Mouse (Mus musculus) C2C12 (cell line): ENCODE data around the gene Chchd2. TPM values are rescaled to one million over a fixed set of nuclear protein-coding genes. Genes with fewer than 3 reads are reported as not detected.

ENCODE experiments used
- H3K27me3 ChIP-seq: one replicate; pipeline ENCODE4 v1.6.1; 2011; ENCODE audit not compliant: control insufficient read depth, insufficient read depth, insufficient read length
- H3K36me3 ChIP-seq: one replicate; pipeline ENCODE4 v1.6.1; 2011; ENCODE audit not compliant: control insufficient read depth, insufficient read depth
- H3K4me3 ChIP-seq: one replicate; pipeline ENCODE4 v1.5.1; 2011; ENCODE audit warnings: mild to moderate bottlenecking, control low read depth; ENCODE audit not compliant: poor library complexity, insufficient read depth, severe bottlenecking
- H3K79me2 ChIP-seq: one replicate; pipeline ENCODE4 v1.6.1; 2011; ENCODE audit not compliant: control insufficient read depth, insufficient read depth
- H3K79me3 ChIP-seq: one replicate; pipeline ENCODE4 v1.6.1; 2011; ENCODE audit warnings: low read depth, control low read depth
- H3ac ChIP-seq: one replicate; pipeline ENCODE3; 2011; ENCODE audit warnings: low read depth; ENCODE audit not compliant: control insufficient read depth, insufficient read length
- CEBPB ChIP-seq: IDR thresholded peaks from one replicate; pipeline ENCODE4 v1.6.1; 2011; ENCODE audit warnings: low read depth, mild to moderate bottlenecking, control low read depth, moderate library complexity
- CTCF ChIP-seq: IDR thresholded peaks from one replicate; pipeline ENCODE4 v1.5.1; 2011; ENCODE audit not compliant: control insufficient read depth, insufficient read depth, insufficient read length
- FOSL1 ChIP-seq: IDR thresholded peaks from one replicate; pipeline ENCODE4 v1.8.0; 2011; ENCODE audit warnings: mild to moderate bottlenecking, low read length; ENCODE audit not compliant: poor library complexity, insufficient read depth, severe bottlenecking
- MAX ChIP-seq: IDR thresholded peaks from one replicate; pipeline ENCODE4 v1.6.1; 2011; ENCODE audit warnings: mild to moderate bottlenecking, control low read depth
- MYOD1 ChIP-seq: IDR thresholded peaks from one replicate; pipeline ENCODE4 v1.6.1; 2011; ENCODE audit warnings: low read depth; ENCODE audit not compliant: control insufficient read depth, insufficient read length
- MYOG ChIP-seq: IDR thresholded peaks from one replicate; pipeline ENCODE4 v1.6.1; 2011; ENCODE audit not compliant: control insufficient read depth, insufficient read length; ENCODE audit errors: extremely low read depth
- USF1 ChIP-seq: IDR thresholded peaks from one replicate; pipeline ENCODE4 v1.6.1; 2011; ENCODE audit warnings: low read depth, mild to moderate bottlenecking, control low read depth, moderate library complexity
- polyA plus RNA-seq: library from polyadenylated mRNA; unstranded; fragments of >200 nt; fragmentation: generic; extraction: Trizol; gene quantifications from one replicate; pipeline ENCODE4 v1.2.1, GENCODE M21; 2012; ENCODE audit warnings: missing spikeins

Chchd2 gene
- polyA plus RNA-seq, 1 experiment: 856 TPM

- TF ChIP-seq CTCF (no peak), MAX (no peak), CEBPB (no peak), USF1 (no peak), MYOD1 (no peak), FOSL1 (no peak), MYOG (no peak)
Measured at GRCm38 (mm10) chr5:129909591-129909990, 22.3 kb upstream of the Chchd2 start.

DNA sequence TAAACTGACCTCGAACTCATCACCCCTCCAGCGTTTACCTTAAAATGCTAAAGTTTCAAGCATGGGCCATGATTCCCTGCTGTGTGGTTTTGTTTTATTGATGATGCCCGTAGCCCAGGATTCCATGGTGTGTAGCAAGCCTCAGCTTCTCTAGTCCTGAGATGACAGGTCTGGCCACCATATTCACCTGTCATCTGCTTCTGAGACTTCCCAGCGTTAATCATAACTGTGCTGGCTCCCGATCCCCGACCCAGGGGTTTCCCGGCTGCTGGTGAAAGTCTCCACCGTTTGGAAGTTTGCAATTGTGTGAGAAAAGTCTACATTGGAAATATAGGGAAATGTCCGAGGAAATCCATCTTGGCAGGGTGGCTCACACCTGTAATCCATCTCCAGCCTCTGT lies 21.9 kb upstream of the Chchd2 start:
- TF ChIP-seq MAX (no peak), MYOG (no peak), USF1 (no peak)
- no peaks in the 10 kb centered on the region for H3K79me3 ChIP-seq
- no peaks in the 10 kb centered on the region for H3K36me3 ChIP-seq
- no peak overlapping the region for H3ac ChIP-seq
- no peaks in the 10 kb centered on the region for H3K27me3 ChIP-seq
- H3K79me2 ChIP-seq: no peaks in the 10 kb centered on the region
- peak overlapping the region; percentile 37 for H3K4me3 ChIP-seq

More at GRCm38 (mm10) chr5:129909591-129909990, 22.3 kb upstream of the Chchd2 start:
- no peaks in the 10 kb centered on the region for H3K79me3 ChIP-seq
- H3K79me2 ChIP-seq: no peaks in the 10 kb centered on the region
- no peak overlapping the region for H3K4me3 ChIP-seq
- H3K27me3 ChIP-seq: no peaks in the 10 kb centered on the region
- H3ac ChIP-seq: no peak overlapping the region
- H3K36me3 ChIP-seq: no peaks in the 10 kb centered on the region

GRCm38 (mm10) chr5:129908242-129908965 lies 21.1 kb upstream of the Chchd2 start, which contains the start of gene Nupr1l:
Nupr1l (plus strand) TSS chr5:129908540.
- Histone ChIP-seq H3K27me3 (no peaks in the 10 kb centered on the region), H3K36me3 (no peaks in the 10 kb centered on the region), H3K79me3 (no peaks in the 10 kb centered on the region), H3K79me2 (no peaks in the 10 kb centered on the region), H3K4me3 (peak within 1 kb of the TSS; percentile 37), H3ac (peak within 1 kb of the TSS; percentile 86)
- TF ChIP-seq MAX: peak; percentile 60
- no peak for TF ChIP-seq MYOD1
- TF ChIP-seq CTCF: peak; percentile 57

DNA sequence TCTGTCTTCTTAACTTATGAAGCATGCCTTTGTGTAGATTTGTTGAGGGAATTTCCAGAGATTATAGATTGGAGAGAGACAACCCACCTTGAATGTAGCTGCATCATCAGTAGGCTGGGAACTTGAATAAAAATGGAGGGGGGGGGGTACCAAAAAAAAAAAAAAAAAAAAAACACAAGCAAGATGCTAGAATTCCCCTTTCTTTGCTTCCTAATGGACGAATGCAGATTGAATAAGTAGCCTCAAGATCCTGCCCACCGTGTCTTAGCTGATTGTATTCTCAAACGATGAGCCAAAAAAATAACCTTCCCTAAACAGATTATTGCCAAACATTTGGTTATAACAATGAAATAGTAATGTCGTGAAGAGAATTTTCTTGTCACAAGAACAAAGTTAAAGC lies 20.5 kb upstream of the Chchd2 start:
- TF ChIP-seq CEBPB (no peak), FOSL1 (no peak), MAX (no peak), MYOD1 (no peak), CTCF (no peak), MYOG (no peak), USF1 (no peak)
- Histone ChIP-seq H3ac (no peak overlapping the region), H3K79me2 (no peaks in the 10 kb centered on the region), H3K4me3 (peak overlapping the region; percentile 37), H3K36me3 (no peaks in the 10 kb centered on the region), H3K27me3 (no peaks in the 10 kb centered on the region), H3K79me3 (no peaks in the 10 kb centered on the region)

- H3K79me3 ChIP-seq: no peaks in the 10 kb centered on the region
- H3ac ChIP-seq: no peak within 1 kb of the TSS
- no peak for TF ChIP-seq MAX
- TF ChIP-seq USF1: no peak
- no peak for TF ChIP-seq MYOG
- TF ChIP-seq CEBPB: no peak
- TF ChIP-seq FOSL1: no peak
- TF ChIP-seq CTCF: no peak
- TF ChIP-seq MYOD1: no peak
- no peaks in the 10 kb centered on the region for H3K36me3 ChIP-seq
- no peaks in the 10 kb centered on the region for H3K79me2 ChIP-seq
- H3K4me3 ChIP-seq: no peak within 1 kb of the TSS
- no peaks in the 10 kb centered on the region for H3K27me3 ChIP-seq
Measured at GRCm38 (mm10) chr5:129898449-129898848, 11.2 kb upstream of the Chchd2 start, which contains the start of gene Phkg1. Phkg1 (minus strand) TSS chr5:129898549.
